Mouse (Mus musculus) stomach, postnatal 0 days (tissue): Measurements from ENCODE around the gene Hk3. TPM values are rescaled to one million over a fixed set of nuclear protein-coding genes. Genes with fewer than 3 reads are reported as not detected.

Source experiments
- ATAC-seq: fragments of 200-750 bp; cut with Nextera tagmentation; 2 replicates; pipeline ENCODE4 v1.8.0; 2017; ENCODE audit not compliant: low FRiP score, low TSS enrichment
- DNase-seq: peaks from one replicate; pipeline ENCODE4 v3.0.0-alpha.2; 2016; ENCODE audit warnings: low spot score
- H3K27ac ChIP-seq: fragments of 300-500 bp; sonication (generic); replicated peaks from 2 replicates; pipeline ENCODE4 v1.5.1; 2014; ENCODE audit warnings: mild to moderate bottlenecking, control low read depth
- H3K27me3 ChIP-seq: fragments of 300-500 bp; sonication (generic); 2 replicates; pipeline ENCODE4 v1.6.1; 2014; ENCODE audit warnings: low read length; ENCODE audit not compliant: control insufficient read depth, insufficient read depth
- H3K36me3 ChIP-seq: fragments of 300-500 bp; sonication (generic); 2 replicates; pipeline ENCODE4 v1.6.1; 2014; ENCODE audit warnings: low read length, mixed read lengths; ENCODE audit not compliant: control insufficient read depth, insufficient read depth
- H3K4me1 ChIP-seq: fragments of 300-500 bp; sonication (generic); replicated peaks from 2 replicates; pipeline ENCODE4 v1.6.1; 2014; ENCODE audit warnings: antibody characterized with exemption; ENCODE audit not compliant: control insufficient read depth, insufficient read depth
- H3K4me2 ChIP-seq: fragments of 300-500 bp; sonication (generic); replicated peaks from 2 replicates; pipeline ENCODE4 v1.6.1; 2014; ENCODE audit warnings: low read depth, mild to moderate bottlenecking, control low read depth, moderate library complexity
- H3K4me3 ChIP-seq: fragments of 300-500 bp; sonication (generic); 2 replicates; pipeline ENCODE4 v1.5.1; 2014; ENCODE audit warnings: low read depth, low read length, control low read depth
- H3K9ac ChIP-seq: fragments of 300-500 bp; sonication (generic); 2 replicates; pipeline ENCODE4 v1.6.1; 2014; ENCODE audit warnings: mild to moderate bottlenecking, low read length, control low read depth, mixed read lengths
- H3K9me3 ChIP-seq: fragments of 300-500 bp; sonication (generic); 2 replicates; pipeline ENCODE4 v1.6.1; 2016; ENCODE audit warnings: low read length; ENCODE audit not compliant: control insufficient read depth
- CTCF ChIP-seq: IDR thresholded peaks from 2 replicates; pipeline ENCODE4 v1.5.1; 2016; ENCODE audit warnings: antibody characterized with exemption, low read depth, mild to moderate bottlenecking, moderate library complexity
- EP300 ChIP-seq: optimal IDR thresholded peaks from 2 replicates; pipeline ENCODE3; 2016; ENCODE audit warnings: antibody characterized with exemption
- WGBS: fragments of 180-500 bp; shearing (Covaris S2); extraction: QIAGEN DNeasy Blood & Tissue Kit; methylation state at CpG from one replicate; pipeline ENCODE4 v1.1.7; 2014; 5-methylcytosine and 5-hydroxymethylcytosine counted together
- polyA plus RNA-seq: library from polyadenylated mRNA; unstranded; fragments of >200 nt; fragmentation: Nextera tagmentation; extraction: Ambion mirVana; gene quantifications from 2 replicates; pipeline ENCODE4 v1.2.1, GENCODE M21; 2015

Gene Hk3
- polyA plus RNA-seq, 1 experiment from 2014 or later = 0.69 TPM

GRCm38 (mm10) chr13:55017898-55018599 lies 3.1 kb downstream of the Hk3 start:
- no peak overlapping the region for H3K4me2 ChIP-seq
- H3K4me3 ChIP-seq = no peak overlapping the region
- ATAC-seq (no peak), DNase-seq (no peak)
- H3K36me3 ChIP-seq = no peaks in the 10 kb centered on the region
- no peak overlapping the region for H3K27ac ChIP-seq
- no peak overlapping the region for H3K9ac ChIP-seq
- H3K27me3 ChIP-seq = no peaks in the 10 kb centered on the region
- H3K9me3 ChIP-seq = no peaks in the 10 kb centered on the region
- 88% methylated on average over 8 of the region's 8 CpGs for WGBS
- no peaks in the 10 kb centered on the region for H3K4me1 ChIP-seq
- TF ChIP-seq CTCF (no peak), EP300 (no peak)

- H3K36me3 ChIP-seq = no peaks in the 10 kb centered on the region
- DNase-seq (no peak), ATAC-seq (no peak)
- no peak overlapping the region for H3K27ac ChIP-seq
- no peak for TF ChIP-seq CTCF
- TF ChIP-seq EP300 = no peak
- H3K27me3 ChIP-seq = no peaks in the 10 kb centered on the region
- WGBS = 74% methylated on average over 12 of the region's 12 CpGs
- H3K4me3 ChIP-seq = no peak overlapping the region
- H3K9ac ChIP-seq = no peak overlapping the region
- H3K4me2 ChIP-seq = no peak overlapping the region
- H3K9me3 ChIP-seq = no peaks in the 10 kb centered on the region
- no peaks in the 10 kb centered on the region for H3K4me1 ChIP-seq
Measured at GRCm38 (mm10) chr13:55017154-55017897, 3.9 kb downstream of the Hk3 start.

DNA sequence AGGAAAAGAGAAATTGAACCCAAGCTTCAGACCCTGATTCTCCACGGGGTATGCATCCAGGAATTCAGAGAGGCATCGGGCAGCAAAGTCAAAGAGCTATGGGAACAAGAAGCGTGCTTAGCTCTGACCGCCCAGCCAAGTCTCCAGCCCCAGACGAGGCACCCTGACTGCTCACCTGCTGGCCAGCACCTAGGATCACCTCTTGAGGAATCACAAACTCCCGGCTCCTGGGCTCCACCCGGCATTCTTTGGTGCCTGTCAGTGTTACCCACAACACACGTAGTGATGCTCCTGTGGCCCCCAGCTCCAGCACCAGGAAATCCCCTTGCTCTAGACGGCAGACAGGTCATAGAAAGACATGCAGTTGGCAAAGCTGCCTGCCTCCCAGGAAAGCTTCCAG lies 6.7 kb downstream of the Hk3 start:
- H3K36me3 ChIP-seq = no peaks in the 10 kb centered on the region
- H3K4me2 ChIP-seq = no peak overlapping the region
- H3K27ac ChIP-seq = no peak overlapping the region
- no peak overlapping the region for H3K9ac ChIP-seq
- no peak overlapping the region for H3K4me3 ChIP-seq
- no peaks in the 10 kb centered on the region for H3K9me3 ChIP-seq
- WGBS = 56% methylated on average over 9 of the region's 9 CpGs
- TF ChIP-seq CTCF (no peak), EP300 (no peak)
- DNase-seq (no peak), ATAC-seq (no peak)
- H3K27me3 ChIP-seq = no peaks in the 10 kb centered on the region
- no peaks in the 10 kb centered on the region for H3K4me1 ChIP-seq

DNA sequence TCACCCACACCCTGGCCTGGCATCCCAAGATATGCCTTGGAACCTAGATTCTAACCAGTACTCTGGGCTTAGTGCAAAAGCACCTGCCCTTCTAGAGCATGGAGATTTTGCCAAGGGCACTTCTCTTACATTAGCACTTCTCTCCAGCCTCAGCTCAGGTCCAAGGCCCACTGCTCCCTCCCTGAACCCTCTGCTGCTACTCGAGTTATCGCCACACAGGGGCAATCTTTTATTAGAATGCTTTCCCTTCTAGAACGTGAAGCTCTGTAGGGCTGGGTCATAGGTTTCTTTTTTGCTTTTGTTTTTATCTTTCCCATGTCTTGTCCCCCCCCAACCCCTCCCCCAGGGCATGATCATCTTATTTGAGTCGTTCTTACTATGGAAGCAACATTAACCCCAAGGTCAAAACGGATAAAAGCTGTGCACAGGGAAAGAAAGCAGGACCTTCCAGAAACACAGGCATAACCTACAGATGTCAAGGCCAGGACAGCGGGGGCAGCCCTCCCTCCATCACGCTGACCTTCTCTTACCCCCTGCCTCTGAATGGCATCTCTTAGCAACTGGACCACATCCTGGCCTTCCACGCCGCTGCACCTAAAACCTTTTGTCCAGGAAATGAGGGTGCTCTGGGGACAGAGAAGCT lies 7.4 kb downstream of the Hk3 start:
- H3K27me3 ChIP-seq = no peaks in the 10 kb centered on the region
- H3K36me3 ChIP-seq = no peaks in the 10 kb centered on the region
- no peaks in the 10 kb centered on the region for H3K9me3 ChIP-seq
- no peaks in the 10 kb centered on the region for H3K4me1 ChIP-seq
- no peak overlapping the region for H3K9ac ChIP-seq
- no peak for TF ChIP-seq EP300
- peak; percentile 47 for TF ChIP-seq CTCF
- ATAC-seq (no peak), DNase-seq (no peak)
- H3K4me2 ChIP-seq = no peak overlapping the region
- H3K27ac ChIP-seq = no peak overlapping the region
- H3K4me3 ChIP-seq = no peak overlapping the region
- 35% methylated on average over 9 of the region's 9 CpGs for WGBS

DNA sequence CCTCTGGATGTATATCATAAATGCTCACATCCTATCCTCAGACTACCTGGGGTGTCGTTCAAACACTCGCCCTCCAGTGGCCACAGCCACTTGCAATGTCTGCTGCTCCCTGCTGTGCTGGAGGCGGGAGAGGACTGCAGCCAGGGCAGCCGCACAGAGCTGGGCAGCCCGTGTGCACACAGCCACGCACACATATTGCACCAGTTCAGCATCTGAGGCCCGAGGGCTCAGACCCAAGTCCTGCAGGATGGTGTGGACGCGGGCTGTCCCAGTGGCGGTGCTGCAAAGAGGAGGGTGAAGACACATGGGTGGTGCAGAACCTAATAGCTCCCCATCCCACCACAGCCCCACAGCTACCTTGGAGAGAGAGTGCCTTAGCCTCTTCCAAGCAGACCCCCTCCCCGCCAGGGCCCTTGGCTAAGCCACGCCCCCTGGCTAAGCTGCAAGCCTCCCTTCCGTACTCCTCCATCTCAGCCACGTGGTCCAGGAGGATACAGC lies 9.2 kb downstream of the Hk3 start:
- no peak overlapping the region for H3K27ac ChIP-seq

More for the DNA sequence above, 9.2 kb downstream of the Hk3 start:
- Histone ChIP-seq H3K4me1 (no peaks in the 10 kb centered on the region), H3K27me3 (no peaks in the 10 kb centered on the region), H3K4me2 (no peak overlapping the region), H3K36me3 (no peaks in the 10 kb centered on the region), H3K9me3 (no peaks in the 10 kb centered on the region), H3K4me3 (no peak overlapping the region), H3K9ac (no peak overlapping the region)
- 0 out of 2 replicates have a peak, but pooled peaks have one; percentile 47 for ATAC-seq
- no peak for DNase-seq
- 4% methylated on average over 14 of the region's 14 CpGs for WGBS
- peak; percentile 56 for TF ChIP-seq CTCF
- no peak for TF ChIP-seq EP300
